Mouse (Mus musculus) C2C12 (cell line): ENCODE data around the gene Atxn1. TPM values are rescaled to one million over a fixed set of nuclear protein-coding genes. Genes with fewer than 3 reads are reported as not detected.

ENCODE experiments used
- H3K27me3 ChIP-seq: one replicate; pipeline ENCODE4 v1.6.1; 2011; ENCODE audit not compliant: control insufficient read depth, insufficient read depth, insufficient read length
- H3K36me3 ChIP-seq: one replicate; pipeline ENCODE4 v1.6.1; 2011; ENCODE audit not compliant: control insufficient read depth, insufficient read depth
- H3K4me3 ChIP-seq: one replicate; pipeline ENCODE4 v1.5.1; 2011; ENCODE audit warnings: mild to moderate bottlenecking, control low read depth; ENCODE audit not compliant: poor library complexity, insufficient read depth, severe bottlenecking
- H3K79me2 ChIP-seq: one replicate; pipeline ENCODE4 v1.6.1; 2011; ENCODE audit not compliant: control insufficient read depth, insufficient read depth
- H3K79me3 ChIP-seq: one replicate; pipeline ENCODE4 v1.6.1; 2011; ENCODE audit warnings: low read depth, control low read depth
- H3ac ChIP-seq: one replicate; pipeline ENCODE3; 2011; ENCODE audit warnings: low read depth; ENCODE audit not compliant: control insufficient read depth, insufficient read length
- CEBPB ChIP-seq: IDR thresholded peaks from one replicate; pipeline ENCODE4 v1.6.1; 2011; ENCODE audit warnings: low read depth, mild to moderate bottlenecking, control low read depth, moderate library complexity
- CTCF ChIP-seq: IDR thresholded peaks from one replicate; pipeline ENCODE4 v1.5.1; 2011; ENCODE audit not compliant: control insufficient read depth, insufficient read depth, insufficient read length
- FOSL1 ChIP-seq: IDR thresholded peaks from one replicate; pipeline ENCODE4 v1.8.0; 2011; ENCODE audit warnings: mild to moderate bottlenecking, low read length; ENCODE audit not compliant: poor library complexity, insufficient read depth, severe bottlenecking
- MAX ChIP-seq: IDR thresholded peaks from one replicate; pipeline ENCODE4 v1.6.1; 2011; ENCODE audit warnings: mild to moderate bottlenecking, control low read depth
- MYOD1 ChIP-seq: IDR thresholded peaks from one replicate; pipeline ENCODE4 v1.6.1; 2011; ENCODE audit warnings: low read depth; ENCODE audit not compliant: control insufficient read depth, insufficient read length
- MYOG ChIP-seq: IDR thresholded peaks from one replicate; pipeline ENCODE4 v1.6.1; 2011; ENCODE audit not compliant: control insufficient read depth, insufficient read length; ENCODE audit errors: extremely low read depth
- USF1 ChIP-seq: IDR thresholded peaks from one replicate; pipeline ENCODE4 v1.6.1; 2011; ENCODE audit warnings: low read depth, mild to moderate bottlenecking, control low read depth, moderate library complexity
- polyA plus RNA-seq: library from polyadenylated mRNA; unstranded; fragments of >200 nt; fragmentation: generic; extraction: Trizol; gene quantifications from one replicate; pipeline ENCODE4 v1.2.1, GENCODE M21; 2012; ENCODE audit warnings: missing spikeins

Gene Atxn1
- polyA plus RNA-seq, 1 experiment: 3.0 TPM

DNA sequence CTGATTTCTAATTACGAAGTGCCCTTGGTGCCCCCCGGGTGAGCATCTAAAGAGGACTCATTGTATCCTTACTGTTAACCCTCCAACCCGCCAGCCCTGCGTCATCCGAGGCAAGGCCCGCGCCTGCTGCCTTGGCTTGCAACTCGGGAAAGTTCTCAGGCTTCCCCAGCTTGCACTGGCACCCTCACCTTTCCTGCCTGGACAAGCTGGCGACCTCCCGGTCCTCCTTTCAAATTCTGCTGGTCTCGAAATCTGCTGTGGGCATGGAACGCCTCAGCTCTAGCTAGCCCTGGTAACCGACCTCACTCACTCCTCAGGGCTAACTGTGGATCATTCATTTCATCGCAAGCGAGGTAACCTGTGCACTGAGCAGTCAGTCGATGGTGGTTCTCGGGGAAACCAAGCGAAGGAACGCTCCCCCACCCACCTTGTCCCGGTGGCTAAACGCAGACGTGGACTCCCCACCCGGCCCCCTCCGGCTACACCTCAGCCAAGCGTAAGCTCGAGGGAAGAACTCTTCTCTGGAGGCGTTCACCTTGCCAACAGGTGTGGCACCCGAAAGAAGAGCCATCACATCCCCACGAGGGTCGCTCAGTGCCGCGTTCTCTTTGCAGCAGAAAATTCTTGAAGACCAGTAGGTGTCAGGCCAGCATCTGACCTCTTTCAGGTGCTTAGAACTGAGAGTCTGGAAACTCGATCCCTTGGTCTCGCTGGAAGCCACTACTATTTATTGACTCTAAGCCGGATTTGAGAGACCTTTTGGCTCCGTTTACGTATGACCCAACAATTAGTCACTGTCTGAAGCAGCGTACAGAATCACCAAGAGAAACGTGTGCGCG is 1.0 kb upstream of the Atxn1 start:
- Histone ChIP-seq H3K4me3 (peak overlapping the region; percentile 74), H3K36me3 (no peaks in the 10 kb centered on the region), H3K79me3 (peaks cover 5% of the 10 kb centered on the region), H3K79me2 (peaks cover 39% of the 10 kb centered on the region), H3ac (peak overlapping the region; percentile 32), H3K27me3 (no peaks in the 10 kb centered on the region)
- TF ChIP-seq CTCF (no peak), MYOG (no peak), USF1 (no peak), FOSL1 (peak; percentile 84), MAX (no peak)

DNA sequence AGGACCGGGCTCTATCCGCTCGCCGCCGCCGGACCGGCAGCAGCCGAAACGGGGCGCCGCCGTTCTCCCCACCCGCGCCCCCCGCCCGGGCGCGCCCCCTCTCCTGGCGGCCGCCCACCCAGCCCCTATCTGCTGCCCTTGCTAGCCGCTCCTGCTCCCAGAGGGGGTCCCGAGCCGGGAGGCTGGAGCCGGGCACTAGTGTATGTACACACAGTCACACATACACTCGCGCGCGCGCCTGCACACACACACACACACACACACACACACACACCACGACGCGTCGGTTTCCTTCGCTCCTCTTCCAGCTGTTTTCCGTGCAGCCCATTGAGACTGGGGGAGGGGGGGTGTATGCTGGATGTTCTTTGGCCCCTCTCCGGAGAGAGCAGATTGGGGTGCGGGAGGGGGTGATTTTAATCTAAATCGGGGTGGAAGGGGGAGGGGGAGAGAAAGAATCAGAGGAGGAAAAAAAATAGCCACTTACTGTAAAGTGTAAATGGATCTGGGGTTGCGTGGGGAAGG is 416 bp downstream of the Atxn1 start:
- Histone ChIP-seq H3K4me3 (peak overlapping the region; percentile 74), H3ac (peak overlapping the region; percentile 98), H3K27me3 (no peaks in the 10 kb centered on the region), H3K79me2 (peaks cover 51% of the 10 kb centered on the region), H3K79me3 (peaks cover 14% of the 10 kb centered on the region), H3K36me3 (no peaks in the 10 kb centered on the region)
- TF ChIP-seq CTCF: no peak
- no peak for TF ChIP-seq USF1
- no peak for TF ChIP-seq MYOD1

DNA sequence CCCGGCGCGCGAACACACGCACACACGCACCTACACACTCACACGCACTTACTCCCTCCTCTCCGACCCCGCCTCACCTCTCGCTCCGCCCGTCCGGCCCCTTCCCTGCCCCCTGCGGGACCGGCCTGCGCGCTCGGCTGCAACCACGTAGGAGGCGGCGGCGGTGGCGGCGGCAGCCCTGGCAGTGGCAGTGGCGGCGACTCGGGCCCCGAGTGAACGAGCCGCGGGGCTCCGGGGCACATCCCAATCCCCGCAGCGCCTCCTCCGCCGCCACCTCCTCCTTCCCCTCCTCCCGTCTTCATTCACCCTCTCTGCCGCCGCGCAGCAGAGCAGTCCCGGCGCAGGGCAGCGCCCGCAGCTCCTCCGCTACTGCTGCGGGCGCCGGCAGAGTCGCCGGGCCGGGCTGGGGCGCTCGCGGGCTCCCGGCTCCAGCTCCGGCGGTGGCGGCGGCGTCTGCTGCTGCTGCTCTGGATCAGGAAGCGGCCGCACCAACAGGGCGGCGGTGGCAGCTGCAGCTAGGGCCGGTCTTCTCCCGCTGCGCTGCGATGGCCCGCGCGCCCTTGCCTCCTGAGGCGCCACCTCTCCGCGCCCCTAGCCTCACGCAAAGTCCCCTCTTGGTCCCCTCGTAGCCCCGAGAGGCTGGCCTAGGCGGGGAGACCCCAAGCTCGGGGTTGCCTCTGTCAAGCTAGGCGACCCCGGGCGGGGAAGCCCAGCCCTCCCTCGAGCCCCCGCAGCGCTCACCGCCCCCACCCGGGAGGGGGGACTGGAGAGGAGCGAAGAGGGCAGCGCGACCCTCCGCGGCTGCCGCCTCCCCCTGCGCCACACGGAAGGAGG is 1.1 kb downstream of the Atxn1 start:
- no peaks in the 10 kb centered on the region for H3K27me3 ChIP-seq
- peaks cover 58% of the 10 kb centered on the region for H3K79me2 ChIP-seq
- peak overlapping the region; percentile 98 for H3ac ChIP-seq
- H3K4me3 ChIP-seq: peak overlapping the region; percentile 74
- H3K36me3 ChIP-seq: no peaks in the 10 kb centered on the region
- TF ChIP-seq CTCF (no peak), MAX (no peak), MYOD1 (no peak), FOSL1 (no peak), CEBPB (no peak), USF1 (no peak), MYOG (no peak)
- peaks cover 18% of the 10 kb centered on the region for H3K79me3 ChIP-seq

DNA sequence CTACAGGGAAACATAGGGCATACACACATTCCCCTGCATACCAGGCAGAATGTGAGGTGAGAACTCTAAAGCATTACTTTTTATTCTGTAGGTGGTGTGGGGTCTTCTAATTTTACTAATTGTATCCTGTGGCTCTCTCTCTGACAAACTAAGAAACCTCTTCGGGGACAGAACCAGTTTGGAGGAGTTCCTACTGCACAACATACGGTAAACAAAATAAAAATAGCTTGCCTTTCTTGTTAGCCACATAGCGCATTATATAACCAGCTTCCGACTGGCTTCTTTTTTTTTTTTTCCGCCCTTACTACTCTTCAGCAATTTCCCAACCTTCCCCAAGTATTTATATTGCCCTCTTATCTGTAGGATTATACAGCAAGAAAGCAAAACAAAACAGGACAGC is 2.0 kb downstream of the Atxn1 start:
- no peak overlapping the region for H3ac ChIP-seq
- TF ChIP-seq MYOD1: no peak
- TF ChIP-seq CEBPB: no peak
- no peak for TF ChIP-seq USF1
- no peak for TF ChIP-seq MYOG
- no peak for TF ChIP-seq CTCF
- TF ChIP-seq FOSL1: no peak
- TF ChIP-seq MAX: no peak
- peaks cover 26% of the 10 kb centered on the region for H3K79me3 ChIP-seq
- no peaks in the 10 kb centered on the region for H3K36me3 ChIP-seq
- H3K79me2 ChIP-seq: peaks cover 68% of the 10 kb centered on the region
- no peaks in the 10 kb centered on the region for H3K27me3 ChIP-seq
- peak overlapping the region; percentile 74 for H3K4me3 ChIP-seq

DNA sequence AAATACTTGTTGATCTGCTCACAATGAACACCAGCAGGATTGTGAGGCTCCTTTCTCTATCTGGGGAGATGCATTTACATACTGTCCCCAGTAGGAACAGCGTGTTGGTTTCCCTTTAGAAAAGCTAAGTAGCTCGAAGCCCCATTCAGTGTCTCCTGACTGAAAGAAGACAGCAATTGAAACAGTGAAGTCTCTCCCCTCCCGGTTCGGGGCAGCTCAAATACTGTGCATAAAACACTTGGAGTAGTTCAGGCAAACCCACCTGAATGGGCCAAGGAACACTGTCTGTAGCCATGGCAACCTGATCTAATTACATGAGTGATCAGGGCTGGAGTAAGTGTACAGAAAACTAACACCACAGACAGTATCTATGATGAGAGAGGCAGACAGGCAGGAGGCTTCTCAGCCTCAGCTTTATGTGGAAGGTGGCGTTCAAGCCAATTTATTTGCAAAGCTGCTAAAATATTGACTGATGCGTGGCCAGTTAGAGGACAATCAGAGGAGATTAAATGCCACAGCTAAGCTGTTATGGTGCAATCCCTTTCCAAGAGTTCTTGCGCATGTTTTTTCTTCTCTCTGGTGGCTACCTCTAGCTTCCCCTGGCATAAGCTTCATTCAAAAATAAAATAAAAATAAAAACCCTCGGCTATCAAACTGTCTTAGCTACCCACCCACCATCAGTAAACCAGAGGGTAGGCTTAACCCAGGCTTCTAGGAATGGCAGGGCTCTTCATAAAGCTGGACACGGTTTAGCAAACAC is 2.8 kb downstream of the Atxn1 start:
- Histone ChIP-seq H3ac (no peak overlapping the region), H3K27me3 (no peaks in the 10 kb centered on the region), H3K79me2 (peaks cover 75% of the 10 kb centered on the region), H3K79me3 (peaks cover 29% of the 10 kb centered on the region), H3K36me3 (no peaks in the 10 kb centered on the region), H3K4me3 (no peak overlapping the region)
- TF ChIP-seq CEBPB: no peak
